8 mouse cellular contexts compared by ENCODE assay signal in the genomic region with DNA sequence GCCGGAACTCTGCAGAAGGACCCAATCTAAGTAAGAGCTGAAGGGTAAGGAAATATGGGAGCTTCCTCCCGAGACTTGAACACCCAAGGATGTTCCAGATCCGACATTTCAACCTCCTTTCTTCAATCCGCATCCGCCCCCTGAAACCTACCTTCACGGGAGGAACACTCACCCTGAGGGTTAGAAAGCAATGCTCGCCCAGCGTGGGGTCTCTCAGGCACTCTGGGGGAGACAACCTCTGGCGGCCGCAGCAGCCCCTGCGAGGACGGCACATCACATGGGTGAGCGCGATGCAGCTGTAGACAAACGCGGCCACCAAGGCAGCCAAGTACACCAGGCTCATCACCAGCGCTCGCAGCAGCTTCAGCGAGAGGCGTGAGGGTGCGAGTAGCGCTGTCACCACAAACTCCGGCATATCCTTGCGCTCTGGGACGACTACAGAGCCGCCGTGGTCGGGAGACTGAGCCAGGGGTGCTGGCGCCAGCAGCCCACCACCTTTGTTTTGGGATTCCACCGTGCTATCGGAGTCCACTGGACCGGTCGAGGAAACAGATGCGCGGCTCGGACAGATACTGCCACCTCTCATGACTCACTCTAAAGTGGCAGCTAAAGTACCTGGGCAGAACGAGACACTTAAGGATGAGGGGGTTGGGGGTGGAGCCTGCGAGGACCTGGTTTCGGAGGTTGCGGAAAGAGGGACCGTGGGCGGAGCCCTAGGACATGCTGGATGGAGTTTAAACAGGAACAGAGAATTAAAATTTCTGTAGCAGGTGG. TPM values are rescaled to one million over a fixed set of nuclear protein-coding genes. Genes with fewer than 3 reads are reported as not detected.
DNase-seq lines count a peak whose midpoint lies in the region; ATAC-seq and TF ChIP-seq lines count a peak whose summit lies in the region.

A gene (minus strand): TSS at position 687 of the 774 bp plus-strand sequence.

- H3K27ac ChIP-seq in bone marrow macrophage, adult 2 months (ENCODE audit: insufficient read depth, low read depth, low read length): no peak within 1 kb of the TSS
- no peak within 1 kb of the TSS for H3K27ac ChIP-seq in hindbrain, embryonic 12.5 days
- H3K27ac ChIP-seq in lung, postnatal 0 days (ENCODE audit: low read length): no peak within 1 kb of the TSS

- H3K4me1 ChIP-seq in bone marrow macrophage, adult 2 months (ENCODE audit: control insufficient read depth, insufficient read depth, low read length): peaks cover 26% of the 10 kb centered on the region
- H3K4me1 ChIP-seq in hindbrain, embryonic 12.5 days: peaks cover 17% of the 10 kb centered on the region
- H3K4me1 ChIP-seq in lung, postnatal 0 days (ENCODE audit: insufficient read depth, low read depth, low read length): peaks cover 4% of the 10 kb centered on the region; the same call in 1 of the 2 replicates

- TF ChIP-seq POLR2A in bone marrow macrophage, adult 2 months (IDR thresholded peaks at IDR 0.05; ENCODE audit: borderline replicate concordance, low read depth, low read length): no peak

- H3K4me3 ChIP-seq in bone marrow macrophage, adult 2 months (ENCODE audit: insufficient read depth, low read length): peak within 1 kb of the TSS; percentile 42
- H3K4me3 ChIP-seq in hindbrain, embryonic 12.5 days: peak within 1 kb of the TSS; percentile 38
- peak within 1 kb of the TSS; percentile 11 for H3K4me3 ChIP-seq in lung, postnatal 0 days (ENCODE audit: low read depth, low read length)

- H3K9me3 ChIP-seq in hindbrain, embryonic 12.5 days (replicated peaks): no peaks in the 10 kb centered on the region
- H3K9me3 ChIP-seq in lung, postnatal 0 days (ENCODE audit: low read length): no peaks in the 10 kb centered on the region

- ATAC-seq in hindbrain, embryonic 12.5 days (ENCODE audit: low FRiP score): peak; percentile 35; the same call in 1 of the 2 replicates
- ATAC-seq in lung, postnatal 0 days: peak; percentile 83

- peak; percentile 50 for DNase-seq in embryo, embryonic 10 days (ENCODE audit: low spot score)
- no peak for DNase-seq in embryo, embryonic 9.5 days (ENCODE audit: extremely low spot score)
- DNase-seq in lung, postnatal 0 days (ENCODE audit: low spot score): peak; percentile 66
- peak; percentile 54 for DNase-seq in retina, postnatal 1 day
- DNase-seq in Muller cell, postnatal 12 days (ENCODE audit: inconsistent ontology term): no peak
- no peak for DNase-seq in gastrocnemius, postnatal 25 days

- TF ChIP-seq CTCF in bone marrow macrophage, adult 2 months (IDR thresholded peaks at IDR 0.05; ENCODE audit: low read depth, low read length): no peak
- no peak for TF ChIP-seq CTCF in lung, postnatal 0 days (IDR thresholded peaks at IDR 0.05)

- peaks cover 8% of the 10 kb centered on the region; the same call in 1 of the 2 replicates for H3K36me3 ChIP-seq in hindbrain, embryonic 12.5 days
- H3K36me3 ChIP-seq in lung, postnatal 0 days (ENCODE audit: insufficient read depth, low read length): no peaks in the 10 kb centered on the region

- WGBS in hindbrain, embryonic 12.5 days: 3% methylated on average over 42 of the region's 42 CpGs
- WGBS in lung, postnatal 0 days: 8% methylated on average over 42 of the region's 42 CpGs

- TF ChIP-seq EP300 in lung, postnatal 0 days (IDR thresholded peaks at IDR 0.05): no peak

- peak within 1 kb of the TSS; percentile 41; the same call in 1 of the 2 replicates for H3K9ac ChIP-seq in hindbrain, embryonic 12.5 days
- H3K9ac ChIP-seq in lung, postnatal 0 days (replicated peaks; ENCODE audit: low read depth): no peak within 1 kb of the TSS

- H3K27me3 ChIP-seq in hindbrain, embryonic 12.5 days: peaks cover 21% of the 10 kb centered on the region
- no peaks in the 10 kb centered on the region; the same call in 1 of the 2 replicates for H3K27me3 ChIP-seq in lung, postnatal 0 days (replicated peaks; ENCODE audit: insufficient read depth, low read length)

- peak within 1 kb of the TSS; percentile 62 for H3K4me2 ChIP-seq in hindbrain, embryonic 12.5 days (replicated peaks)
- H3K4me2 ChIP-seq in lung, postnatal 0 days (replicated peaks; ENCODE audit: low read depth, low read length): peak within 1 kb of the TSS; percentile 51

RNA-seq across cellular contexts. Expression of the gene that starts here (rescaled TPM):
- polyA plus RNA-seq in bone marrow macrophage, adult 2 months (2012; ENCODE audit: insufficient read depth, insufficient read length, missing spikeins): not detected in 2 replicates
- 0.08 TPM in 1 of 2 replicates, not detected in the other for polyA plus RNA-seq in hindbrain, embryonic 12.5 days (2016; fragmentation: Nextera tagmentation; extraction: Ambion mirVana)
- polyA plus RNA-seq in lung, postnatal 0 days (2015; fragmentation: Nextera tagmentation; extraction: Ambion mirVana): 0.23 and 0.36 TPM in 2 replicates
- under 1 TPM; 0.40 to 0.46 TPM for total RNA-seq in gastrocnemius, postnatal 25 days (2021)

Comparison
In these comparisons a context has a peak if more than half of its experiments do, and no peak if none do; other contexts are left out.
1. DNase-seq: peak in embryo, embryonic 10 days (single experiment) and retina, postnatal 1 day (single experiment); none in embryo, embryonic 9.5 days (single experiment), Muller cell, postnatal 12 days (single experiment) and gastrocnemius, postnatal 25 days (single experiment).
2. Peak in ATAC-seq, H3K4me3 ChIP-seq, H3K9ac ChIP-seq and H3K4me2 ChIP-seq in hindbrain, embryonic 12.5 days; RNA of the gene not detected or under 1 TPM.
3. Peak in DNase-seq, ATAC-seq, H3K4me3 ChIP-seq and H3K4me2 ChIP-seq in lung, postnatal 0 days; RNA of the gene not detected or under 1 TPM.
4. Peak in every context shown above with its lines, with median percentiles within 50 percentile points of each other: H3K4me3 ChIP-seq.